Mouse (Mus musculus) left cerebral cortex, postnatal 25 days (tissue): ENCODE data around the gene Tspan10. TPM values are rescaled to one million over a fixed set of nuclear protein-coding genes. Genes with fewer than 3 reads are reported as not detected.
"Not testable (repeated sequence)": the region's sequence is repeated elsewhere in the genome, so short reads cannot be mapped to it uniquely, and the experiment has no call there.

Experiments
- DNase-seq, 2 experiments: peaks; one replicate each; pipeline ENCODE4 v3.0.0; 2022; ENCODE audit warnings: low spot score in 2 of 2, mixed read lengths in 1 of 2
- intact Hi-C: fragments of 180-260 bp; cut with DNase I; formaldehyde crosslinking; loops from one replicate; pipeline ENCODE4 v1.15.1; 2025
- total RNA-seq, 2 experiments: library from RNA; stranded (reverse); gene quantifications; 2 replicates each; pipeline ENCODE4 v1.2.3; 2021

Tspan10 gene
- 1 to 10 TPM; 2.8 to 5.8 TPM for total RNA-seq

DNA sequence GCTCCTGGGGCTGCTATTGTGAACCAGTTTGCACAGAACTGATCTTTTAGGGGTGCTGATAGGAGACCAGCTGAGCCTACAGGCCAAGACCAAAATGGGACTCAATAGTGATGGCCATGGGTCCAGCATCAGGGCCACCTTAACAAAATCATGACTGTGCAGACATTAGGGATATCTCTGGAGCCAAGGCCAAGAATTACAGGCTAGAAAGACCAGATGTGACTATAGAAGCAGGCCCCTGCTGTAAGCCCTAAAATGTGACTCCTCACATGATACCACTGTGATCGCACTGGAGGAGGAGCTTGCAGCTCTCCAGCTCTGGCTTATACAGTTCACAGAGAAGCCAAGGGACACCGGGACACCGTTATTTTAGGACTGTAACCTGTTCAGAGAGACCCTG, at the start of gene Tspan10:
TSS of gene Tspan10 (plus strand) at position 301 of the 400 bp plus-strand sequence.
- DNase-seq = no peak
- intact Hi-C loops = no loop called here

DNA sequence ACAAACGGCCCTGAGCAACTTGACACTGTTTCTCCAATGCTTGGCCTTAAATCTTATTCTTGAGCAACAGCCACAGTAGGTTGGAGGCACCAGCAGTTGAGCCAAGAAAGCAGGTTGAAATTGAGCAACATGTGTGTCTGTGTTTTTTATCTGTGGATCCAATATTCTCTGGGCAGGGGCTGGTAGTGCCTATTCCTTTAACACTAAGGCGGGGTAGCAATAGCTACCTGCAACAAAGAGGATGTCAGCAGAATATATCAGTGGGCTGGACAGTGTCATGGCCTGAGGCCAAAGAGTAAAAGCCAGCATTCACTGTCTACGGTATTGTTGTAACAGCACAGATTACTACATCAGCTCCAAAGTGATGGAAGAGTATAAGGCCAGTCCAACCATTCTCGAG, 46.8 kb upstream of the Tspan10 start:
- intact Hi-C loops = no loop called here
- no peak for DNase-seq

DNA sequence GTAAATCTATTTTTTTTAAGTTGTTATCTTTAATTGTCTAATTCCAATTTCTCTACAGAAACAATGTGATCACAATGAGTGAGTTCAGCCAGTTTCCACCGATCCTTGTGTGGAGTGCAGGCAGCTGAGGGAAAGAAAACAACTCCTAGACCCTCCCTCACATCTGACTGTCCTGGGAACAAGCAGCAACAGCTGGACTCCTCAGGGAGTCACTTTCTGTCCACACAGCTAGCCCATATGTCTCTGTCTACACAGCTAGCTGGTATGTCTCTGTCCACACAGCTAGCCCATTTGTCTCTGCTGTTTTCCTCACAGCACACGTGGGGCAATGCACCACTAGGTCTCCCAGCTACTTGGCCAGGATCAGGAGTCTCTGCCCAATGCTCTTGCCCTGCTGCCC, 44.8 kb upstream of the Tspan10 start:
- no peak for DNase-seq
- intact Hi-C loops = no loop called here

GRCm38 (mm10) chr11:120399319-120399718, 43.1 kb upstream of the Tspan10 start:
- no peak for DNase-seq
- intact Hi-C loops = no loop called here

GRCm38 (mm10) chr11:120404814-120405213, 37.6 kb upstream of the Tspan10 start:
- intact Hi-C loops = no loop called here

DNA sequence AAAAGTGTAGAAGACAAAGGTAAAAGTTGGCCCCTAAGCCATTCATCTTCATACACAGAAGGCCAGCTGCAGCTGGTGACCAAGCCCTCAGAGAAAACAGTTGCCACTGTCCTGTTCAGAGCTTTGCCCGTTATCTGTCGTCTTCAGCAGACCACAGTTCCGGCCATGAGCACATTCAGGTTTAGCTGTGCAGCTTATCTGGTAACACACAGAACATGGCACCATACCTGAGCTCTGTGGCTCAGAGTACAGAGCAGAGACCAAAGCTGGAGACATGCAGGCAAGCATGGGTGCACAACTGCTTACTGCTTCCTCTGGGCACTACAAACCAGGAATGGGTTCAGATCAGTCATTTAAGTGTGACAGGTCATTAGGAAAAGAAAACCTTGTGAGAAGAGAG, 36.6 kb upstream of the Tspan10 start:
- DNase-seq = no peak
- intact Hi-C loops = no loop called here

More at GRCm38 (mm10) chr11:120404814-120405213, 37.6 kb upstream of the Tspan10 start:
- DNase-seq = no peak

DNA sequence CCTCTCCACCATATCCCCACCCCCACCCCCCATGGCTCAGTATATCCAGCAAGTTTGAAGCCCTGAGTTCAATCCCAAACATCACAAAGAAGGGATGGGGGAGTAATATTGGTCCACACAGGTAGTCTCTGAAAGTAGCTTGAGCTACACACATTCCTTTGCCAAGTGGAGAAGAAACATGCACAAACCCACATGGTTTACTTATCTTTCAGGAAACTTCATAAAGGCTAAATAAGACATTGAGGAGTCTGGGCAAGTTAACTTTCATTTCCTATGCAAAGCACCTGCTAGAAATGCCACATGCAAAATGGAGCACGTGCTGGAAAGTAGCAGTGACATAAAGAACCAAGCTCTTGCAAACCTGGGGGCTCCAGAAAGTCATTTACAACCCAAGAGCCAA, 36.0 kb upstream of the Tspan10 start:
- no peak for DNase-seq
- intact Hi-C loops = no loop called here

GRCm38 (mm10) chr11:120413621-120414020, 28.8 kb upstream of the Tspan10 start:
- DNase-seq, intact Hi-C loops: not testable (repeated sequence)

DNA sequence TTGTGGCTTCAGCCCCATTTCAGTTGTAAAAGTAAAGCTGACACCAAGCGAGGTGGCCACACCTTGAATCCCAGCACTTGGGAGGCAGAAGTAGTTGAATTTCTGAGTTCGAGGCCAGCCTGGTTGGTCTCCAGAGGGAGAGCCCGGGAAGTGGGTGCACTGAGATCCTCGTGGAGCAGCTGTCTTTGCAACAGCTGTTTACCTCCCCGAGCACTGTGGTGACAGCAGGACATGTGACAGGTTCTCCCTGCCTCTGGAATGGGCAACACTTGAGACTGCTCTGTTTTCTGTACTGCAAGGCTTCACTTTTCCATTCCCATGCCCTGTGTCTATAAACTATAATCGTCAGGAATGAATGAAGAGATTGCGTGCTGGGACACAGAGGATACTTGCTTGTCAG, 24.6 kb upstream of the Tspan10 start:
- no peak for DNase-seq
- intact Hi-C loops = no loop called here

- no peak for DNase-seq
- intact Hi-C loops = no loop called here
These were observed 23.9 kb upstream of the Tspan10 start for GRCm38 (mm10) chr11:120418592-120418991.

DNA sequence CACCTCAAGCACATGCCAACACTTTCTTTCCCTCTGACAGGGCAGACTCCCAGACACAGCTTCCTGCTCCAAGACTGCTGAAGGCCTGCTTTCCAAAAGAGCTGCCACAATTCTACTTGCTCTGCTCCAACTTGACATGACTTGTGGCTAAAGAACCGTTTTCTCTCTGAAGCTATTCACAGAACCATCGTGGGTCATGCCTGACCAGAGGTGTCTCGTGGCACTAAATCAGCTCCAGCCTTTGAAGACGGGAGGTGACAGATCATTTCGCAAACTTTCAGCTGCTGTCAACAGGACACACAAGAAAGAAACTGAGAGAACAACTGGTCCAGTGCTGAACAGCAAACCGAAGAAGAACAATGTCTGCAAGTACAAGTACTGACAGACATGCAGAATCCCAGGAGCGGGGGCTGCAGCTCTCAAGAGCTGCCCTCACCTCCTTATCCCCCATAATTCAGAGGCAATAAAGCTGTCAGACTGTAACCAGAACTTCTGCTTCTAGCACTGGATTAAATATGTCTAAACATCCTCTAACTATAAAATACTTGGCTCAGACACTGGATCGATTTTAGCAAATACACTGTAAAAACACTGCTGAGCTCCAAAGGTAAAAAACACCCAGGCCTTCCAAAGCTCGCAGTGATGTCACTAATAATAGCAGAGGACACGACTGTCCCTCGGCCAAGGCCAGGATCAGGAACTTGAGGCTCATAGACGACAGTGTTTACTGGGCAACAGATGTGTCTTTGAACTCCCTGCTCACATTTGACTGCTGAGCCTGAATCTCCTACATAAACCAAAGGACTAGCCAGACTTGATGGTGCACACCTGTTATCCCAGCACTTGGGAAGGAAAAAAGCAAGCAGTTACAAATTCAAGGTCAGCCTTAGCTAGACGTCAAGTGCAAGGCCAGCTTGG, 19.5 kb upstream of the Tspan10 start:
- intact Hi-C loops = no loop called here
- no peak for DNase-seq

GRCm38 (mm10) chr11:120423569-120424295, 18.7 kb upstream of the Tspan10 start:
- intact Hi-C loops = no loop called here
- DNase-seq = peak; percentile 56 to 61

- intact Hi-C loops = no loop called here
- DNase-seq = no peak
These were observed 15.7 kb upstream of the Tspan10 start for GRCm38 (mm10) chr11:120426727-120427126.

GRCm38 (mm10) chr11:120437152-120437856, 5.1 kb upstream of the Tspan10 start, which contains the start of gene Nploc4:
Gene Nploc4 (minus strand): TSS chr11:120437708.
- intact Hi-C loops = loop anchor here (1.0 kb wide), 1 partner anchor 21 kb away; the partner anchor contains the start of genes Ccdc137 and Oxld1

GRCm38 (mm10) chr11:120437857-120438385, 4.5 kb upstream of the Tspan10 start:
- DNase-seq = no peak
- intact Hi-C loops = loop anchor here (1.0 kb wide), 1 partner anchor 20 kb away; the partner anchor contains the start of genes Ccdc137 and Oxld1

More at GRCm38 (mm10) chr11:120437152-120437856, 5.1 kb upstream of the Tspan10 start, which contains the start of gene Nploc4:
- DNase-seq = peak; percentile 85 to 86

GRCm38 (mm10) chr11:120442765-120443280, 379 bp downstream of the Tspan10 start:
- intact Hi-C loops = no loop called here
- DNase-seq = no peak

DNA sequence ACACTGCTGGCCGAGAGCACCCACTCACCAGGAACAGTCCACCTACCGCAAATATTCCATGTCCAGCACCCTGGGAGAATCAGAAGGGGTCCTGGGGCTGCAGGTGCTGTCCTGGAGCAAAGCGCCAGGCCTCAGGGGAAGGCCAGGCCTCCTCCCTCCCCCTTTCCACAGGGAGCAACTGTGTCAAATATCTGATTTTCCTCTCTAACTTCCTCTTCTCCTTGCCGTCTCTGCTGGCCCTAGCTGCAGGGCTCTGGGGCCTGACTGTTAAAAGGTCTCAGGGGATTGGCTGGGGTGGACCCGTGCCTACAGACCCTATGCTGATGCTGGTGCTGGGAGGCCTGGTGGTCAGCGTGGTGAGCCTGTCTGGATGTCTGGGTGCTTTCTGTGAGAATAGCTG, 1.7 kb downstream of the Tspan10 start:
- intact Hi-C loops = no loop called here
- DNase-seq = no peak

DNA sequence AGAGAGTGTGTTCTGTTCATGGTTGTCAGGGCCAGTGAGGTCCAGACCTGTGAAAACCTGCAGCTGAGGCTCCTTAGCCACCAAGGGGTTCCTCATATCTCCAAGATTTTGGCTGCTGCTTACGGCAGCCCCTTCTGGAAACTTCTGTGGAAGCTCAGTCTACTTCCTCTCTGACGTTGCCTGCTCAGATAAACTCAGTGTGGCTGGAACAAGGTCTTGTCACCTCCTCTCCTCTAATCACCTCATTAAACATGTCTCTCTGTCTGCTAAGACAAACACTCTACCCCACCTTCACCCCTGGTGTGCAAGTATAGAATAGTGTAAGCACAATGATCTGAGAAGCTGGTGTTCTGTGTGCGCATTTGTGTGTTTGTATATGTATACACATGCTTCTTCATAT, 3.0 kb downstream of the Tspan10 start:
- DNase-seq = no peak
- intact Hi-C loops = no loop called here

- intact Hi-C loops = no loop called here
- DNase-seq = no peak
These were observed 4.7 kb downstream of the Tspan10 start for GRCm38 (mm10) chr11:120447179-120447578.
